Mouse (Mus musculus) left cerebral cortex, postnatal 4 days (tissue): Measurements from ENCODE around the gene Moap1. TPM values are rescaled to one million over a fixed set of nuclear protein-coding genes. Genes with fewer than 3 reads are reported as not detected.

Experiments
- DNase-seq: peaks from one replicate; pipeline ENCODE4 v3.0.0-alpha.2; 2022
- intact Hi-C: fragments of 180-260 bp; cut with DNase I; formaldehyde crosslinking; loops from one replicate; pipeline ENCODE4 v1.15.1; 2025
- total RNA-seq, 2 experiments: library from RNA; stranded (reverse); gene quantifications; 2 replicates each; pipeline ENCODE4 v1.2.3; 2021

Moap1 gene
- total RNA-seq, 2 experiments from 2014 or later, result 28.3 to 30.3 TPM

DNA sequence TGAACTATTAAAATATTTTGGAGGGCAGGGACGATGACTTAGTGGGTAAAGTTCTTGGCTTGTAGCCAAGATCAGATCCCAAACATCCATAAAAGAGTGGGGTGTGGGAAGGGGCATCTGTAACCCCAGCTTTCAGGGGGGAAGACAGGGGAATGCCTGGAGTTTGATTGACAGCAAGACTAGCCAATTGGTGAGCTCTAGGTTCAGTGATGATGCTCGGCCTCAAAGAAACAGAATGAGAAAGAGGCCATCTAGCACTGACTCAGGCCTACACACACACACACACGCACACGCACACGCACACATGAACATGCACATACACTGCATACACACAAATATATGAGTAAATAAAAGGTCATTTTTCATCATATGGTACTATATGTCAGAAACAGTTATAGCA lies 33.6 kb downstream of the Moap1 start:
- no peak for DNase-seq
- intact Hi-C loops, result loop anchor here (10.0 kb wide), 1 partner anchor 215 kb away; no protein-coding TSS in a partner anchor

DNA sequence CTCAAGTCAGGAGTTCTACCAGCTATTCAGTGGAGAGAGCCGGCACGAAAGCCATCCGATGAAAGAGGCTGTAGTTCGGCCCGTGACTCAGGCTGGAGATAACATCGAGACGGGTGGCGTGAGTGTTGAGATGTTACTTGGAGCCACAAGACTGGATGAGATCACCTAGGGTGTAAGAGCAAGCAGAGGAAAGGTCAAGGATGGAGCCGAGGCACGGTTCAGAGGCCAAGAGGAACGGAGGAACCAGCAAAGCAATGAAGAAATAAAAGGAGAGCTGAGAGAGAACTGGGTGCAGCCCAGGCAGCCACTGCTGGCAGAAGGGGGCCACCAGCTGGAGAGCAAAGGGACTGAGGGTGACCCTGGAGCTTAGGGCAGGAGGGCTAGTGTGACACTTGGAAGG lies 35.2 kb downstream of the Moap1 start:
- intact Hi-C loops, result no loop called here
- no peak for DNase-seq

DNA sequence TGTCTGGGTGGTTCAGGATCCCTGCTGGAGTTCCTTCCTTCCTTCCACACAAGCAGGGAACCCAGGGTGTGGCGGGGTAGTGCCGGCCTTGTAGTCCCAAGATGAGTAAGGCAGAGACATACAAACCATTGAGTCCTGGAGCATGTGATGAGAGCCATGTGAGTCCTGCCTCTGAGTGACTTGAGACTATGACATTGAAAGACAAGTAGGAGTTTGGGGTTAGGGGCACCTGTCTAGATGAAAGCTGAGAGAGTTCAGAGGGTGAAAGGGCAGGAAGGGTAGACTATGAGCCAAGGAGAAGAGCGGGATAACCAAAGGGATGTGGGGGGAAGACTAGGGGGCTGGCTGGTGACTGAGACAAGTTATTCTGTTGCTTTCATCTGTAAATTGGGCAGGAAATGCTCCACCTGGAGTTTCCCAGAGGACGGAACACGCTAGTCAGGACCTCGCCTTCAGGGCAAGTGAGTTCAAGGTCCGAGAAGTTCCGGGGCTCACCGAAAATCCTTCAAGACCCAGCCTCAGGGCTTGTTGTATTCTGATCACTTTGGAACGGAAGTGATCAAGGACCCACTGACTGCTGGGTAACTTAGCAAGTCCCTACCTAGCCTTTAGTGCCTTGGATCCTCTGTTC lies 36.5 kb downstream of the Moap1 start:
- intact Hi-C loops, result no loop called here
- no peak for DNase-seq

DNA sequence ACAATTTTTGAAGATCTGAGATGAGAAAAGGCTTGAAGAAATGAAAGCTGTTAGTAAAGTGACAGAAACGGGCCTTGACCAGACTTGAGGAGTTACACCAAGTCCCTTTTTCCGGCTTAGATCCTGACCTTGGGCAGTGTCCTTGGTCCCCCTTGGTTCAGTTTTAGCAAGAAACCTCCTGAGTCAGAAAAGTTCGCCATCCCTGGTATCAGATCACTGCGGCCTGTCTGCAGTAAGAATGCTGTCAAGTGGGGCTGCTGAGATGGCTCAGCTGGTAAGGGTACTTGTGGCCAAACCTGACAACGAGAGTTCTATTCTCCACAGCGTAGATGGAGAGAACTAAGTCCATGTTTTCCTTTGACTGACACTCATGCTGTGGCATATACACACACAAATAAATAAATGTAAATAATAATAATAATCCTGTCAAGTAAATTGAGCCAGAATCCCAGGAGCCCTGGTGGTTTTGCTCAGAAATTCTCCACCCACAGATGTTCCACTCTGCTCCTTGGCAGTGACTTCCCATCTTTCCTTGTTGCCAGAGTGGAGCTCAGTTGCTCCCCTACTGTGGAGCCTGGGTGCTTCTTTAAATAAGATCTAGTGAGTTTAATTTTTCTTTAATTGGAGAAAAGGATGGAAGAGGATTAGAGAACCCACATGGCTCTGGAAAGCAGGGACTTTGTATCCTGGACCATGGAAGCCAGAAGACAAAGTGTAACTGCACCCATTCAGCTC lies 37.4 kb downstream of the Moap1 start:
- intact Hi-C loops, result no loop called here

DNA sequence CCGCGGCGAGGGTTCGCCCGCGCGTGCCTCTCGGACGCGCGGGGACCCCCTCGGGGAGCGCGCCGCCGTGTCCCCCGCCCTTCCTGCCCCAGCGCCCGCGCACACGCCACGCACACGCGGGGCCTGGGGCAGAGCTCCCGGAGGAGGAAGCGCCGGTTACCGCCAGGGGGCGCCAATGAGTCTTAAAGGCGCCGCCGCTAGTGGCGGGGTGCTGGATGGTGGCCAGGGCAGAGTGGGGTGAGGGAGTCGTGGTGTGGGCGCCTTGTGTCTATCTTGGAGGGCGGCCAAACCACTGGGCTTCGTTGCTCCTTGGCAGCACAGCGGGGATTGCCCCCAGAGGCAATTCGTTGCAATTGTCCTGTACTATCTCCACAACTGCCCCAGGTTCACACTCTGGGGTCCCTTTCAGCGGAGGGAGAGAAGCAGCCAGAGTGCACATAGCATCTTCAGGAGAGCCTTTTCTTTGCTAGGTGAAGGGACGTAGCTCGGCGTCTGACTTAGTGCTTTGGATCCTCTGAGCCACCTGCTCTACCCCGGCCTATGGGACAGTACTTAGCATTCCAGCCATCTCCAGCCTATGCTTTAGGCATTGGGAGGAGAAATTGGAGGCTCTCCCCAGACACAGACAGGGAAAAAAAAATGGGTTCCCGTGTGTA lies 38.1 kb downstream of the Moap1 start:
- intact Hi-C loops, result no loop called here
- DNase-seq, result peak; percentile 92

More for the DNA sequence above, 37.4 kb downstream of the Moap1 start:
- DNase-seq, result no peak

DNA sequence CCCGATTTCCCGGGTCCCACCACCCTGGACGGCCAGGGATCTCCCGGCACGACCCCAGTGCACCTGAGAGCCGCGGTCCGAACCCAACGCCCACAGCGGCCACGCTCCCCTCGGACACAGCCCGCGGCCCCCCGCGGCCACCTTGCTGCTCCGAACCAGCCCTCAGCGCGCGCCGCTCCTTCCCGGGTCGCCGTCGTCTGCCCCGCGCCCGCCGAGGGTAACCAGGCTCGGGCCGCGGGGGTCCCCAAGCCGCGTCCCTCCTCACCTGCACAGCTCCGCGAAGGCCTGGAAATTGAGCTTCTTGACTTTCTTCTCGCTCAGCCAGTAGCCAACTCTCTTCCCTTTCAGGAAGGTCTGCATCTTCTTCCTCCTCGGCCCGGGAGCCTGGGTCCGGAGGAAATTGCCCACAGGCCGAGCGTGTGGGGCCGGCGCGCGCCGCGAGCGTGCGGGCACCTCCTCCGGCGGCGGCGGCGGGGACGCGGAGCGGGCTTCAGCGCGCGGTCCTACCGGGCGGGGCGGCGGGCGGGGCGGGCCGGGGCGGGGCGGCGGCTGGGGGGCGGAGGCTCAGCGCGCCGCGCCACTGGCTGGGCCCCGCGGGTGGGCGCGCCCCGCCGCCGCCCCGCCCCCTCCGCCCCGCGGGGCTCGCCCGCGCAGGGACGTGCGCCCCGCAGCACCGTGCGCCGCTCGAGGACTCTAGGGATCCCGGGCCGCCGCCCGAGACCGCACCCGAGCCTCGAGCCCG lies 38.8 kb downstream of the Moap1 start, which contains the start of gene Itpk1:
Itpk1 (minus strand) TSS at position 474 of the 742 bp plus-strand sequence.
- intact Hi-C loops, result loop anchor here (5.0 kb wide), 1 partner anchor 127 kb away; no protein-coding TSS in a partner anchor
- DNase-seq, result peak; percentile 50

DNA sequence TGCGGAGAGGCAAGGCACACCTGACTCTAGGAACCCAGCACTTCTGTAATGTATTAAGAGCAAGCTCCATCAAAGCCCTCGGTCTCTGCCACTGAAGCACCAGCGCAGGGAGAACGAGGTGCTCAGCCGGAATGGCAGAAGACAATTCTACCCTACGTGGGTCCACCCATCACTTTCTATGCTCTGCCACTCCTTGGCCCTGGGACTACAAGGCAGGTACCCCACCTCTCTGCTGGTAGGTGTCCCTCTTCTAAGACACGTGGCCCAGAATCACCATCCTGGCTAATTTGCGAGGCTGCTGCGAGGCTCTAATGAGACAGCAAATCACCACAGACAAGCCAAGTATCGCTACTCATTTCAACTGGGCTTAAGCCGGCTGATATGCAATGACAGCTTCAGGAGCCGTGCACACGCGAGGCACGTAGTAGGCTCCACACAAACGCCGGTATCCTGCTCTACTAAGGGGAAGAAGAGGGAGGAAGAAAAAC lies 39.5 kb downstream of the Moap1 start:
- intact Hi-C loops, result loop anchor here (5.0 kb wide), 1 partner anchor 127 kb away; no protein-coding TSS in a partner anchor
- no peak for DNase-seq

DNA sequence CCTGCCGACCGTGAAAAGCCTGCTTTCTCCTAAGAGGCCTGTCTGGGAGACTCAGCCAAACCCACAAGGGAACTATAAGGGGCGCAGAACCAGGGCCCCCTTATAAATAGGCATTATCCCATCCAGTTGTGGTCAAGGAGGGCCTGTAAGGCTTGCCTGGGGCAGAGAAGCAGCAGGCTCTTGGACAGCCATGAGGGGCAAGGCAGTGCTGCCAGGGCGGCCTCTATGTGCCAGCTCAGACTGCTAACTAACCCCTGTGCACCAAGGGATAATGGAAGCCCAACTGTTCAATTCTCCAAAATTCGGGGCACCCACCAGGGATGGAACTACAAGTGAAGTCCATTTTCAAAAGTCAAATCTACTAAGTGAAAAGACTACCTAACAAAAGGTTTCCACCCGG lies 40.0 kb downstream of the Moap1 start:
- DNase-seq, result no peak
- intact Hi-C loops, result loop anchor here (5.0 kb wide), 1 partner anchor 126 kb away; no protein-coding TSS in a partner anchor

DNA sequence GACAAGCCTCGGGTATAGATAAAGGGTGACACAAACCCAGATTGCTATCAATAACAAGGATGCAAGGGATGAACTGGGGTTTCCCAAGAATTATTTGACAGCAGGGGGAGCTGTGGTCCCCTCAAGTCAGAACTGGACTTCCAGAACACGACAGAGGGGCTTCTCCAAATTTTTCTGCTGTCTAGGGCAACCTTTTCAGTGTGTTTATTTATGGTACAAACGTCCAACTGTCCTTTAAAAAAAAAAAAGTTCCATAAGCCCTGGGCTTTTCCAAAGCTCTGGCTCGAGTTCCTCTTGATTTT lies 40.4 kb downstream of the Moap1 start:
- intact Hi-C loops, result loop anchor here (5.0 kb wide), 1 partner anchor 126 kb away; no protein-coding TSS in a partner anchor
- DNase-seq, result peak; percentile 50

DNA sequence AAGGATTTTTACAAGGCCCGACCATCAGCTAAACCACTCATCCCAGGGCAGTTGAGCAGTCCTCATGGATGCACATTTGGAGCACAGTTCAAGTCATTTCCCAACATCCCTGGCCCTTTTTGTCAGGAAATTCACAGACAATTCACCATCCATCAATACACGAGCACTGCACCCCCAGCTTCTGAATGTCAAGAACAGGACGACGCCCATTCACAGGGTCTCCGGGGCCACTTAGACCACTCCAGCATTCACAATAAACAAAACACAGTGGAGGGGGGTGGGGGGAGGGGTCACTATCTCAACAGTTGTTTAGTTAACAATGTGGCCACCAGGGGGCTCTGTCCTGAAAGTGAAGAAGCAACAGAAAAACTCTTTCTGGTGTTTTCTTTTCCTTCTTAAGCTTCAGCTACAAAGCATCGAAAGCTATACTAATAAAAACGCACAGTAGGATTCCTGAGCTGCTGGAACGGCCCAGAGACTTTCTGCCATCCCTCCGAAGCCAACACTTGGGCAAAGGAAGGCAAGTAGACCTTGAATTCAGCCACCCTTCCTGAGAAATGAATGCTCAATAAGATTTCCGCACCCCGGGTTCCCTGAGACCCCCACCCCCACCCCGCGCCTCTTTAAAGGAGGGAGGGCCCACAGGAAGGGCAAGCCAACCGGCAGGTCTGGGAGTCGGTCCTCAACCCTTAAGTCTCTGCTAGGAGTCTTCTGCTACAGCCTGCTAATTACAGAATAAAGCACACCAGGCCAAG lies 40.9 kb downstream of the Moap1 start:
- DNase-seq, result peak; percentile 90
- intact Hi-C loops, result loop anchor here (5.0 kb wide), 1 partner anchor 125 kb away; no protein-coding TSS in a partner anchor

DNA sequence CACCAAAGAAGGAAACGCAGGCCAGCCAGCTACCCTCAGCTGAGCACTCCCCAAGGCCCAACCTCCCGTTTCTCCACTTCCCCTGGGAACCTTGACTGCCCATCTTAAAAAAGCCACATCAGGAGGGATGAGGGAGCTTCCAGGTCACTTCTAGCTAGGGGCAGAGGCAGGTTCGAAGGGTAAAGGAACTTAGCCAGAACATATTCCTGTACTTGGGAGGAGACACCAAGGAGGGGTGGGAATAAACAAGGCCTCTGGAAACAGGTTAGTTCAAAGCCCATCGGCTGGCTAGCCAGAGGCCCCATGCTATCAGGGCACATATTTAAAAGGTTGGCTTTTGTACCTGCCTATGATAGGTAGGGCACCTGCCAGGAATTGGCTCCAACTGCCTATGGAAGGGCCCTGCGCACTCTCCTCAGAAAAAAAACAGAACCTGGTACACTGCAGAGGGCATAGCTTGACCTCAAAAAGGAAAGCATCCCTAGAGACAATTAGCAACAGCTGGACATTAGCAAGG lies 41.7 kb downstream of the Moap1 start:
- intact Hi-C loops, result loop anchor here (5.0 kb wide), 1 partner anchor 124 kb away; no protein-coding TSS in a partner anchor
- DNase-seq, result no peak

DNA sequence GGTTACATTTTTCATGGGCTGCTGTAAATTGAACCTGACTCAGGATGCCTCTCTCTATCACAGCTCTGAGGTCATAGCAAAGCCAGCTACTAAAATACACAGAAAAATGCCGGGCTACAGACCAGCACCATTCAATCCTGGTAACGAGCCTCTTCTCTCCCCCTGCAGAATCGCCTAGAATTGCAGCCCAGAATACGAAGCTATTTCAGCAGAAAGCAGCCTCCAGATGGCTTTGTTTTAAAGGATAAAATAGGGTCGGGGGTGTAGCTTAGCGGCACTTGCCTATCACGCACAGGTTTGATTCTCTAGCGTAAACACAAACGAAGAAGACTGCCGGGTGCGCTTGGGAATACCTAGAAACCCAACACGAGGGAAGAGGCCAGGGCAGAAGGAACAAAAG lies 43.0 kb downstream of the Moap1 start:
- intact Hi-C loops, result loop anchor here (5.0 kb wide), 1 partner anchor 123 kb away; no protein-coding TSS in a partner anchor
- no peak for DNase-seq

DNA sequence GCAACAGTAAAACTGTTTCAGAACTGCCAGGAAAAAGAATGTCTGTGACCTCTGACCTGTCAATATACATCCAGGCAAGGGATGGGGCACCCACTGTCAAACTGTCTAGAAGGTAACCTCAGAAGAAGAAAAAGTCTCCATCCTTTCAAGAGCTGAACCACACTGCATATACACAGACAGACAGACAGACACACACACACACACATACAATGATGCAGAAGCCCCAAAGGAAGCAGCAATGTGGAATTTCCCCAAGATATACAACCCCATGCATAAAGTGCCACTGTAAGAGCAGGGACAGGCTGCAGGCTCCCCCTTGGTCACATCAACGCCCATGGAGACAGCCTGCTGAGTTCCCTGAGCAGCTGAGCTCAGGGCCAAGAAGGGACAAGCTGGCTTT lies 44.3 kb downstream of the Moap1 start:
- DNase-seq, result no peak
- intact Hi-C loops, result no loop called here

DNA sequence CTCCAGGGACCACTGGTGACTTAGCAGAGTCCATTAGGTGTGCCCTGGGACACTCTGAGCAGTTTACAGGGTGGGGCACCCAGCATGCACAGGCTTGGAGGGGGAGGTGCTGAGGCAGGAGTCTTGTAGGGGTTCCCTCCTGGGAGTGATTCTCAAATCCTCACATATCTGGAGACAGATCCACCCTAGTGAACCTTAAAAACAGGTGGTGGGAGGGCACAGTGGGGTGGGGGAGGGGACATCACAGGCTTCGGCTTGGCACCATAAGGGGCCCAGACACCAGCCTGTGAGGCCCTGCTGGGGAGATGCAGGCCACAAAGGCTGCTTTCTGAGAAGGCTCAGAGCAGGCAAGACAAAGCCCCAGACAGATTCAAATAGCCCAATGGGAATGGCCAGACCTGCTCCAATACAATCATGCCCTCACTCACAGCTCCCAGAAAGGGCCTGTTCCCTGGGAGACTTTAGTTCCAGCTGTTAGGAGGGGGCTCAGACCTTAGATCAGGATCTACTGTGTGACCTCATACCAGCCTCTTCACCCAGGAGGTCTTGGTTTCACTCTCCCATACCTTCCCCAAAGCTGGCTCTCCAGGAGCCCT lies 45.3 kb downstream of the Moap1 start:
- DNase-seq, result no peak
- intact Hi-C loops, result no loop called here

DNA sequence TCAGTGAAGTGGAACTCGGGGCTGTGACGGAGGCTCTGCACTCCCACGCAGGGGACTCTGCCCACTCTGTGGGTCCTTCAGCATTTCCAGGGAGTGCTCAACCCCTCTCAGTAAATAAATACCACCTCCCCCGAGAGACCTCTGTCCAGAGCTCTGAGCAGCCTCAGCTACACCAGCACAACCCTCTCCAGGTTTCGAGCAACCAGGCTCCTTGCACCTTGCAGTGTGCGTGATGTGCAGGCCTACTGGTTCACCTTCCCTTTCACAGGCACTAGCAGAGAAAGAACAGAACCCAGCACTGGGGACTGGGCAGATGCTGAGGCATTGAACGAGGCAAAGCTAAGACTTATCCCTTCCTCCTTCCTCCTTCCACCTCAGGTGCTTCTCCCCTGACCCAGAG lies 46.1 kb downstream of the Moap1 start:
- intact Hi-C loops, result no loop called here
- DNase-seq, result no peak

DNA sequence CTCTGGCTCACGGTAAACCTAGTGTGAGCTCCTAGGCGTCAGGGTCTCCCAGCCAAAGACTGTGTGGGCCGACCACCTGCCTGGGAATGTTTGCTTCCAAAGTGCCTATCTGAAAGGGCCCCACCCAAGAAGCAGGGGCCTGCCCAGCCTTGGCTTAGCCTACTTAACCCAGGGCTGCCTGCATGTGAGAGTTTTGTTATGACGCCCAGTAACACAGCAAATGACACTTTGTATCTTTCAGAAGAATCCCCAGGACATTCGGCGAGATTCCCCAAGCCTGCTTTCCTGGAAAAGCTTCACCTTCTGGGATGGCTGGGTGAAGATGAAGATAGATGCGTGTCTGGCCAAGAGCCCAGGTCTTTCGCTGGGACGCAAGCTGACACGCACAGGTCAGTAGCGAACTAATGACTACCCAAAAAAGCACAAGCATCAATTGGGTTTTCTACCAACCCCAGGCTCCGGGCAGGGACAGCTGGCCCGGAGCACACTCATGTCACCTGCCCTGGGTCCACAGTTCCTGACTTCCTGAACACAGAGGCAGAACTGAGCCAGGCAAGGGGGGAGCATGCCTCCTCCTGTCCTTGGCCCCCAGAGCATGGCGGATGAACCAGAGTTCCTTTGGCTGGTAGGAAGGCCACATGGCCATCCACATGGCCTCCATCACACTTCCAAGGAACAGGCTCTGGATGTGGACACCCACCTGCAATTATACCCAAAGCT lies 46.7 kb downstream of the Moap1 start:
- intact Hi-C loops, result no loop called here
- no peak for DNase-seq

DNA sequence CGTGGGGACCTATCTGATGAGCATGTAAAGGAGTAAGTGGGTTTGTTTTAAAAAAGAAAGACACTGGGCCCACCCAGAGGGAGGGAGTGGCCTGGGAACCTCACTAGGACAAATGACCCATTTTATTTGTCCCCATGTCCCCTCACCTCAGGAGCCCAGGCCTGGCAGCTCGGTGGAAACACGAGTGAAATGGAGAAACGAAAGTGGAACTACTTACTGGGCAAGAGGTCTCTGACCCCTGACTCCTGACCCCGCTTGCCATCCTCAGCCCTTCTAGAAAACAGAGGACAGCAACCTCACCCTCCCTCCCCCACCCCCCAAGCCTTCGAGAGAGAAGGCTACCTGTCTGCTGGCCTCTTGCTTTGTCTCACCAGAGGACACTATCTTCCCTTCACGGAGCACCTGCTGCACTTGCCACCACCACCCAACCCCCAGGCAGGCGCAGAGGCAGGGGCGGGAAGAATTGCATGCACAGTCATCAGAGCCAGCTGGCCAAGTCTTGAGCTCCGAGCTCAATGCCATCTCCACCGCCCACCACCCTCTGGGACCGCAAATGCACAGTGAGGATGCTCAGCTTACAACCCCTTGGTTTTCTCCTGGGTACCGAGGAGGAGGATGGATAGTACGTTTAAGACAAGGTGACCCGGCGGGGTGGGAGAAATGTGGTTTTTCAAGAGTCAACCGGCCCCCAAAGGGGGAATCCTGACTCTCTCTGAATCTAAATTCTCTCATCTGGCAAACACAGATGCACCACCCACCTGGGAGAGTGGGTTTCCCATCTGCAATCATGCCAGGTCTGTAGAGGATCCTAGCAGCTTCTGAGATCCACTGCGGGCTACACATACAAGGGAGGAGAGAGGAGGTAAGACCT lies 47.9 kb downstream of the Moap1 start:
- DNase-seq, result no peak
- intact Hi-C loops, result no loop called here
